Mouse (Mus musculus): ENCODE measurements around the gene Cckar. TPM values are rescaled to one million over a fixed set of nuclear protein-coding genes. Genes with fewer than 3 reads are reported as not detected.

The Cckar gene
- 0.84 and 1.2 TPM in 2 replicates for polyA plus RNA-seq (2016; fragmentation: Nextera tagmentation; extraction: Ambion mirVana)

- H3K27me3 ChIP-seq (ENCODE audit: insufficient read depth, poor library complexity, severe bottlenecking): no peaks in the 10 kb centered on the region
- peak within 1 kb of the TSS; percentile 64 for H3K27ac ChIP-seq
- peaks cover 29% of the 10 kb centered on the region for H3K4me1 ChIP-seq (replicated peaks)
- no peaks in the 10 kb centered on the region for H3K9me3 ChIP-seq
- no peaks in the 10 kb centered on the region for H3K36me3 ChIP-seq
- DNase-seq (ENCODE audit: low spot score): peak; percentile 25
- no peak within 1 kb of the TSS for H3K4me3 ChIP-seq
- 38% methylated on average over 11 of the region's 11 CpGs for WGBS
Measured at GRCm38 (mm10) chr5:53707235-53708177, at the start of gene Cckar. Gene Cckar (minus strand): TSS chr5:53707705.

DNA sequence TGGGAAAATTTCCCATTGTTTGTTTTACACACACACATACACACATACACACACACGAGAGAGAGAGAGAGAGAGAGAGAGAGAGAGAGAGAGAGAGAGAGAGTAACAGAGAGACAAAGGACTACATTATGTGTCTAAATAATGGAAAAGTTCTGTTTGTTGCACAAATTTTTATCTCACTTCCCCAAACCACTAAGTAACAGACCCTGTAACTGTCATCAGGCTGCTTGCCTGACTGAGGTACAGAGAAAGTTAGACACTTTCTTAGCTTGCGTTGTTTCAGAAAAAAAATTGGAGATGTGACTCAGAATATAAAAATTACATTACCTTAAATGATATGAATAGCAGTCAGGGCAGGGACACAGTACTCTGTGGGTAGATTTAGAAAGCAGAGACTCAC, 36.6 kb upstream of the Cckar start:
- WGBS: 98% methylated on average over 2 of the region's 2 CpGs

GRCm38 (mm10) chr5:53732933-53733332, 25.4 kb upstream of the Cckar start:
- H3K4me3 ChIP-seq: no peak overlapping the region
- 78% methylated on average over 10 of the region's 10 CpGs for WGBS

More for the DNA sequence above, 36.6 kb upstream of the Cckar start:
- no peak for DNase-seq (ENCODE audit: low spot score)
- Histone ChIP-seq H3K27ac (no peak overlapping the region), H3K36me3 (no peaks in the 10 kb centered on the region), H3K4me1 (replicated peaks) (no peaks in the 10 kb centered on the region), H3K9me3 (no peaks in the 10 kb centered on the region), H3K4me3 (no peak overlapping the region), H3K27me3 (ENCODE audit: insufficient read depth, poor library complexity, severe bottlenecking) (no peaks in the 10 kb centered on the region)

DNA sequence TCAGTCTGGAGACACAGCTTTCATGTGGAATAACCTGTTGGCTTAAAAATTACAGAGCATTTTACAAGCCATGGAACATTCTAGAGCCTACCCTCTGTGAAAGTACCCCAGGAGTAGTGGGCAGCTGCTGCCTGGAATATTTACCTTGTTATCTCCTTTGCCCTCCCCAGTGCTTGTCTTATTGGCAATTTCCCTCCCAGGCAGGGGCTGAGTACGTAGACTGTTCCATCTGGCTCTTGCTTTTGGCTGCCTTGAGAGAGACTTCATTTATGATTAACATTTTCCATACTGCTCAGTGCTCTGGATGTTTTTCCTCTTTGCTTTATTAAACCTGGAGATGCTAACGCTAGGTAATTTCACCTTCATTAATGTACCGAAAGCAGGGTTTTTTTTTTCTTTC, 20.1 kb upstream of the Cckar start:
- H3K4me1 ChIP-seq (replicated peaks): no peaks in the 10 kb centered on the region
- H3K36me3 ChIP-seq: no peaks in the 10 kb centered on the region
- 89% methylated on average over 3 of the region's 3 CpGs for WGBS
- no peak overlapping the region for H3K27ac ChIP-seq
- no peaks in the 10 kb centered on the region for H3K9me3 ChIP-seq
- no peak for DNase-seq (ENCODE audit: low spot score)
- no peak overlapping the region for H3K4me3 ChIP-seq
- H3K27me3 ChIP-seq (ENCODE audit: insufficient read depth, poor library complexity, severe bottlenecking): no peaks in the 10 kb centered on the region

More at GRCm38 (mm10) chr5:53732933-53733332, 25.4 kb upstream of the Cckar start:
- Histone ChIP-seq H3K36me3 (no peaks in the 10 kb centered on the region), H3K27me3 (ENCODE audit: insufficient read depth, poor library complexity, severe bottlenecking) (no peaks in the 10 kb centered on the region), H3K27ac (no peak overlapping the region), H3K4me1 (replicated peaks) (peaks cover 6% of the 10 kb centered on the region; the same call in 1 of the 2 replicates), H3K9me3 (no peaks in the 10 kb centered on the region)
- DNase-seq (ENCODE audit: low spot score): no peak

GRCm38 (mm10) chr5:53726011-53726410, 18.5 kb upstream of the Cckar start:
- DNase-seq (ENCODE audit: low spot score): no peak
- Histone ChIP-seq H3K36me3 (no peaks in the 10 kb centered on the region), H3K4me3 (no peak overlapping the region), H3K4me1 (replicated peaks) (no peaks in the 10 kb centered on the region), H3K27ac (no peak overlapping the region), H3K27me3 (ENCODE audit: insufficient read depth, poor library complexity, severe bottlenecking) (no peaks in the 10 kb centered on the region), H3K9me3 (no peaks in the 10 kb centered on the region)
- 93% methylated on average over 5 of the region's 5 CpGs for WGBS

DNA sequence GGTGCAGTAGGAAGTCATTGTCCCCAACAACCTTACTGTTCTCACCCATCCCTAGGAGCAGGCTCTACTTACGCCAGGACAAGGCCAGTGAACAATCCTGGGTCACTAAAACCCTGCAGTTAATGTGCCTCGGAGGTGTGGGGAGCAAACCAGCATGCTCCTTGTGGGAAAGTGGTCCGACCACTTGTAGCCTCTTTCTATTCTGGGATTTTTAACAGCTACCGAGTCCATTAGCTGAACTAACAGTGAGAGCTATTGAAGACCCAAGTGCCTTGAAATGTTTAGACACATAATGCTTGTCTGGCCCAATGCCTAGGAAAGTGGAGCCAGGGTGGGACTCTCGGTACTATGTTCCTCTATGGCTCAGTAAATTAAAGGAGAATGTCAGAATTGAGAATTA, 9.0 kb upstream of the Cckar start:
- Histone ChIP-seq H3K27me3 (ENCODE audit: insufficient read depth, poor library complexity, severe bottlenecking) (no peaks in the 10 kb centered on the region), H3K4me1 (replicated peaks) (no peaks in the 10 kb centered on the region), H3K9me3 (no peaks in the 10 kb centered on the region), H3K27ac (no peak overlapping the region), H3K4me3 (no peak overlapping the region), H3K36me3 (no peaks in the 10 kb centered on the region)
- WGBS: 83% methylated on average over 5 of the region's 5 CpGs
- no peak for DNase-seq (ENCODE audit: low spot score)

GRCm38 (mm10) chr5:53711277-53711676, 3.8 kb upstream of the Cckar start:
- Histone ChIP-seq H3K9me3 (no peaks in the 10 kb centered on the region), H3K27ac (no peak overlapping the region), H3K27me3 (ENCODE audit: insufficient read depth, poor library complexity, severe bottlenecking) (no peaks in the 10 kb centered on the region), H3K4me3 (no peak overlapping the region), H3K4me1 (replicated peaks) (peaks cover 24% of the 10 kb centered on the region), H3K36me3 (no peaks in the 10 kb centered on the region)
- DNase-seq (ENCODE audit: low spot score): no peak
- WGBS: 63% methylated on average over 9 of the region's 9 CpGs

- peaks cover 29% of the 10 kb centered on the region for H3K4me1 ChIP-seq (replicated peaks)
- H3K36me3 ChIP-seq: no peaks in the 10 kb centered on the region
- peak; percentile 13 for DNase-seq (ENCODE audit: low spot score)
- H3K4me3 ChIP-seq: no peak overlapping the region
- no peaks in the 10 kb centered on the region for H3K9me3 ChIP-seq
- no peaks in the 10 kb centered on the region for H3K27me3 ChIP-seq (ENCODE audit: insufficient read depth, poor library complexity, severe bottlenecking)
- H3K27ac ChIP-seq: peak overlapping the region; percentile 23; the same call in 1 of the 2 replicates
- 46% methylated on average over 4 of the region's 4 CpGs for WGBS
Measured at GRCm38 (mm10) chr5:53708191-53708590, 686 bp upstream of the Cckar start.

DNA sequence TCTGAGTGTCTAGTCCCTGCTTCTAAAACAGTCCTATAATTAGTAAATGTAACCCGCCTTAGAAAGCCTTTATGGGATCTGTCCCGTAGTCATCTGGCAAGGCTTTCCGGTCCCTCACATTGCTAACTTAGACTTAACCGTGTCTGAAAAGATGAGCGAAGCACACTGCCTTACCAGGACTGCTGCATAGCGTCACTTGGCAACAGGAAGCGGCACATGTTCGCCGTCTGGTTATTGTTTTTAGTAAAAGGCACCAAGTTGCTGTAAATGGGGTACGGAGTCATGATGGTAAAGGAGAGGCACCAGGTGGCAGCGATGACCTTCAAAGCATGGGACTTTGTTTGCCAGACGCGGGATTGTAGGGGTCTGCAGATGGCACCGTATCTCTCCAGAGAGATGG, 4.8 kb downstream of the Cckar start:
- WGBS: 93% methylated on average over 14 of the region's 14 CpGs
- no peaks in the 10 kb centered on the region for H3K9me3 ChIP-seq
- no peak overlapping the region for H3K27ac ChIP-seq
- H3K36me3 ChIP-seq: no peaks in the 10 kb centered on the region
- H3K4me1 ChIP-seq (replicated peaks): peaks cover 19% of the 10 kb centered on the region
- no peak for DNase-seq (ENCODE audit: low spot score)
- no peak overlapping the region for H3K4me3 ChIP-seq
- H3K27me3 ChIP-seq (ENCODE audit: insufficient read depth, poor library complexity, severe bottlenecking): no peaks in the 10 kb centered on the region

DNA sequence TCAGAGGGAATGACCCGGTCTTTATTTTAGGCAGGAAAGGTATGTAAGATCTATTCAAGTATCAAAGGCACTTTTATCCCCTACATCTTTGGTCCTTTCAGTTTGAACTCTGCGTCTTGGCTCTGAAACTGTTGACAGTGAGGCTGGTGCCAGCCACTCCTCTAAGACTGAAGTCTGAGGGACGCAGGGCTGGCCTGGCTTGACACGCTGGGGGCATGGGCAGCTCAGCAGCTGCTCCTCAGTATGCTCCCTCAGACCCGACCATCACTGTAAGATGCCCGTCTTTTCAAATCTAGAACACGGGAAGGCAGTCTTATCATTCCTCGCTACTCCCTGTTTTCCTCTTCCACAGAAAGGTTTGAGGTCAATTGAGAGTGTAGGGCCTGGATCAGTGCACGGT, 9.7 kb downstream of the Cckar start:
- no peaks in the 10 kb centered on the region for H3K4me1 ChIP-seq (replicated peaks)
- no peaks in the 10 kb centered on the region for H3K27me3 ChIP-seq (ENCODE audit: insufficient read depth, poor library complexity, severe bottlenecking)
- H3K9me3 ChIP-seq: no peaks in the 10 kb centered on the region
- H3K27ac ChIP-seq: no peak overlapping the region
- WGBS: 84% methylated on average over 9 of the region's 9 CpGs
- no peak overlapping the region for H3K4me3 ChIP-seq
- no peaks in the 10 kb centered on the region for H3K36me3 ChIP-seq
- DNase-seq (ENCODE audit: low spot score): no peak

DNA sequence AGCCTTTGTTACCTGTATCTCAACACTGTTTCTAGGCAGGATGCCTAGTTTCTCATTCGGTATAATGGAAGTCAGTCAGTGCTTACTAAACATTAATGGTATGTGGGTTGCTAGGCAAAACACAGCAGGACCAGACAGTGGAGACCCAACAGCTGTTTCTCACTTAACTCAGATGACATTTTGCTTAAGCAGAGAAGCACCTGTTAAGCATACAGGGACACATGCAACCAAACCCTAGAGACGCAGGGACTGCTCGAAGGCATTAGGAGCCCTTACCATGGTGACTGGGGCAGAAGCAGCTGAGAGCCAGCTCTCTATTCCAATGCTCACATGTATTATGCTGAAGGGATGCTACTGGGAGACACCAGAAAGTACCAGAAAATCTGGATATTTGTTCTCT, 10.8 kb downstream of the Cckar start:
- no peaks in the 10 kb centered on the region for H3K9me3 ChIP-seq
- DNase-seq (ENCODE audit: low spot score): no peak
- H3K4me1 ChIP-seq (replicated peaks): no peaks in the 10 kb centered on the region
- no peaks in the 10 kb centered on the region for H3K27me3 ChIP-seq (ENCODE audit: insufficient read depth, poor library complexity, severe bottlenecking)
- 83% methylated on average over 3 of the region's 3 CpGs for WGBS
- no peaks in the 10 kb centered on the region for H3K36me3 ChIP-seq
- no peak overlapping the region for H3K27ac ChIP-seq
- H3K4me3 ChIP-seq: no peak overlapping the region

- no peak for DNase-seq (ENCODE audit: low spot score)
- Histone ChIP-seq H3K4me1 (replicated peaks) (no peaks in the 10 kb centered on the region), H3K27me3 (ENCODE audit: insufficient read depth, poor library complexity, severe bottlenecking) (no peaks in the 10 kb centered on the region), H3K27ac (no peak overlapping the region), H3K4me3 (no peak overlapping the region), H3K36me3 (no peaks in the 10 kb centered on the region), H3K9me3 (no peaks in the 10 kb centered on the region)
- 98% methylated on average over 1 of the region's 1 CpGs for WGBS
Measured at GRCm38 (mm10) chr5:53692662-53693061, 14.8 kb downstream of the Cckar start.

GRCm38 (mm10) chr5:53692100-53692499, 15.4 kb downstream of the Cckar start:
- H3K27ac ChIP-seq: no peak overlapping the region
- H3K27me3 ChIP-seq (ENCODE audit: insufficient read depth, poor library complexity, severe bottlenecking): no peaks in the 10 kb centered on the region
- DNase-seq (ENCODE audit: low spot score): no peak
- no peaks in the 10 kb centered on the region for H3K36me3 ChIP-seq
- H3K4me1 ChIP-seq (replicated peaks): no peaks in the 10 kb centered on the region
- no peaks in the 10 kb centered on the region for H3K9me3 ChIP-seq
- WGBS: 87% methylated on average over 8 of the region's 8 CpGs
- no peak overlapping the region for H3K4me3 ChIP-seq
